Mouse (Mus musculus) skeletal muscle tissue, adult 2 months (tissue): ENCODE measurements around the gene Rpp30.

ENCODE experiments used
- DNase-seq: peaks from one replicate; pipeline ENCODE4 v3.0.0-alpha.2; 2012; ENCODE audit warnings: low read depth, low spot score

Gene Rpp30

GRCm38 (mm10) chr19:36083262-36084225, at the start of gene Rpp30:
Gene Rpp30 (plus strand): TSS chr19:36083716.
- peak; percentile 82 for DNase-seq

DNA sequence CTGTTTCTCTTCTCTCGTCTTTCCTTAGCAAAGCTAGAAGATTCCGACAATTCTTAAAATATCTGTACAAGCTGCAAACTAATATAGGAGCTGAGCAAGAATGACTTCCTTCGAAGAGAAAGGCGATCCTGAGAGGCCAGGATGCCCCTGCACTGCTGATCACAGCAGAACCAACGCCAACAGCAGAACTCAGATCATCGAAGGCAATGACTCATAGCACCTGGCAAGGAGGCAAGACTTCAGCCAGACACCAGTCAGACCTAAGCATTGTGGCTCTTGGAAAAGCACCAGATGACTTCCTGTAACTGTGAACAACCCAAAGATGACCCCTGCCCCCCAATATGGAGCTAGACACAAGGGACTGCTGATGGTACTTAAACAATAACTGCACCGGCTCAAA, 37.5 kb upstream of the Rpp30 start:
- no peak for DNase-seq

DNA sequence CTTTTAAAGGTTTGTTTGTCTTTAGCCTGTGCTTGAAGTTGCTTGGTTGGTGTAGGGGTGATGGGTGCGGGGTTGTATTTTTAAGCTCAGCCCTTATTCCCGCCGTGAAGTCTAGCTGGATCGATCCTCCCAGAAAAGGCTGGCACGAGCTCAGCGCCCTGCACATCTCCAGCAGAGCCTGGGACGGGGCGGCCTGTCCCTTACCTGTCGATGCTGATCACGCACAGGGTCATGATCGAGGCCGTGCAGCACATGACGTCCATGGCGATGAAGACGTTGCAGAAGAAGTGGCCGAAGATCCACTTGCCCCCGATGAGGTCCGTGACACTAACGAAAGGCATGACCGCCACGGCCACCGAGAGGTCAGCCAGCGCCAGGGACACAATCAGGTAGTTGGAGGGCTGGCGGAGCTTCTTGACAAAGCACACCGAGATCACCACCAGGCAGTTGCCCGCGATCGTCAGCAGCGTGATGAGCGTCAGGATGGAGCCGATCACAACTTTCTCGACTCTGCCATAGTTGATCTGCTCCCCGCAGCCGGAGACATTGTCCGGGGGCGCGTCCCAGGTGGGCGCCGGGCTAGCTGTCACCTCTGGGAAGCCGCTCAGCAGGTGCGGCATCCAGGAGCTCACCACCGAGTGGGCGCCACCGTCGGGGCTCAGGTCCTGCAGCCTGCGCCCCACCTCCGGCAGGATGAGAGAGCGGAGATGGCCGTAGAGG, 26.9 kb upstream of the Rpp30 start:
- DNase-seq = no peak

DNA sequence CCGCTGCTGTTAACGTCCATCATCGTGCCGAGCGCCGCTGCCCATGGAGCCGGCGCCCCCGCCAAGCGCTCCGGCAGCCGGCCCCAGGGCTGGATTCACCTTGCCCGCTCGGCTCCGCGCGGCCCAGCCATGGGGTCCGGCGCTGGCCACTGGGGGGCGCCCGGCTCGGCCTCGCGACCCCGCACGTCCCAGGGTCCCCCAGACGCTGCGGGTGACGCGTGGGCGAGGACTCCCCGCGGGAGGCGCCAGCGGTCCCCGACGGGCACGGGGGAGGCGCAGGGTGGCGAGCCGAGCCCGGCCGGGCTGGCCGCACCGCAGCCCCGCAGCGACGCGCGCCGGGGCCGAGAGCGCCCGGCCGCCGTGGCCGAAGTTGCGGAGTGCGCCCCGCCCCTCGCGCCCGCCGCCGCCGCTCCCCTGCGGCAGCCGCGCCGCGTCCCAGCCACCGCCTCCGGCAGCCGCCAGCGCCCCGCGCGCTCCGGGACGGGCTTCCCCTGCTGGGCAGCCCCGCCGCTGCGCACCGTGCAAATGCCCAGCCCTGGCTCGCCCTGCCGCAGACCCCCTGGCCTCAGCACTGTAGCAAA, 26.2 kb upstream of the Rpp30 start, which contains the start of gene Htr7:
Gene Htr7, minus strand, starts transcription at position 277 of the 581 bp plus-strand sequence.
- DNase-seq = no peak

GRCm38 (mm10) chr19:36062801-36063529, 20.6 kb upstream of the Rpp30 start:
- no peak for DNase-seq

- DNase-seq = peak; percentile 21
Measured at GRCm38 (mm10) chr19:36082606-36083261, 782 bp upstream of the Rpp30 start.

DNA sequence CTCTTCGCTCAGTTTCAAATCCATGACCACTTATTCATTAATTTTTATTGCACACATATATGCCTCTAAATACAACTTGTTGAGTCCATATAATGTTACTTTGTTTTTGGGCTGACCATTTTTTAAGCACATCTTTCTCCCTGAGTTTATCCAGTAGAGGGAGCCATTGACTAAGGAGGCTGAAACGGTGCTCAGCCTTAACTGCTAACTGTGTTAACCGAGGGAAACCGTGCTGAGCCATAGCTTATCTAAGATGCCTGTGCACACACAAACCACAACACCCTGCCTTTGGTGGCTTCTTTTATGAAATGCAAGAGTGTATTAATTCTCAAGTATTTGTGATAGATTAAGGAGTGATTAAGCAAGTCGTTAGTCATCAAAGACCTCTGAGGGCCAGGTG, 7.3 kb downstream of the Rpp30 start:
- no peak for DNase-seq

DNA sequence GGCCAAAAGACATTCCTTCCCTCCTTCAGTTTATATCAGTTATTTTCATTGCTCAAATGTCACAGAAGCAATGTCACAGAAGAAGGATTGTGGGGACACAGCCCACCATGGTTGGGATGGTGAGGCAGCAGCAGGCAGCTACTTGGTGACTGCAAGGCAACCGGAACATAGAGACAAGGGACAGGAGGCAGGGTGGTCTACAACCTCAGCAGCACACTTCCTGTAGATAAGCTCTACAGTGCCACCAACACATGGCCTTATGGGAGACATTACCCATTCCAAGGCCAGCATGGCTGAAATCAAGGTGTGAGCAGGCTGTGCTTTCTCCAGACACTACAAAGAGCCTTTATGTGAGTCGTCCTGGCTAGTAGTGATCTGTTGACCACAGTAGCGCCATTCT, 13.7 kb downstream of the Rpp30 start:
- DNase-seq = no peak

DNA sequence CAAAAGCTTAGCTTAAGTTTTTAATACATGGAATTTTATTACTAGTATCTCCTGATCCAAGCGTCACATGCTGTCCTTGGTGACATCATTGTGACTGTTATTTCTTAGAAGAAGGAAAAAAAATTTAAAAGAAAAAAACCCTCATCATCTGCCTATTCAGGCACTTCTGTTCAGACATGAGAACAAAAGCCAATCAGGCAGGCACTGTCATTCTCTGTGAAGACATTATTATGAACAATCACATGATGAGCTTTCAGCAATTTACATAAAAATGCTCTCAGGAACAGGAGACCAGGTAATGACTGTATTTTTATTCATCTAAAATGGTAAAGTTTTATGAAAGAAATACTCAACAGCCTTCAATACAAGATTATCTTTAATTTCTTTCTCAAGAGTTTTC, 14.7 kb downstream of the Rpp30 start:
- no peak for DNase-seq

DNA sequence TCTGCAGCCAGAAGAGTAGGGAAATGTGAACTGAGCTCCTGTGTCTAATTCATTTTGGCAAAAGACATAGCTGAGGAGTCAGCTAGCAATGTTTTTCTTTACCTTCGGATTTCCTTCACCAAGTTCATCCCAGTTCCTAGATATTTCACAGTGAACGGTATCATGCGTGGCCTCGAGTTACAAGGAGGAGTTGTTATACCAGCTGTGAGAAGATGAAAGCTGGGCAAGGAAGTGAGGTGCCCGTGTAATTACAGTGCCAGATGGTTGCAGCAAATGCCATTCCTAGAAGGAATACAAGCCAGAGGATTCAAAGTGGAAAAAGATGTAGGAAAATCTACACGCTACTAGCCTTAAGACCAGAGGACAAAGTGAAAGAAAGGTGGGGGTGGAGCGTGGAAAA, 15.4 kb downstream of the Rpp30 start:
- no peak for DNase-seq

- no peak for DNase-seq
Measured at GRCm38 (mm10) chr19:36103909-36104308, 20.4 kb downstream of the Rpp30 start.

DNA sequence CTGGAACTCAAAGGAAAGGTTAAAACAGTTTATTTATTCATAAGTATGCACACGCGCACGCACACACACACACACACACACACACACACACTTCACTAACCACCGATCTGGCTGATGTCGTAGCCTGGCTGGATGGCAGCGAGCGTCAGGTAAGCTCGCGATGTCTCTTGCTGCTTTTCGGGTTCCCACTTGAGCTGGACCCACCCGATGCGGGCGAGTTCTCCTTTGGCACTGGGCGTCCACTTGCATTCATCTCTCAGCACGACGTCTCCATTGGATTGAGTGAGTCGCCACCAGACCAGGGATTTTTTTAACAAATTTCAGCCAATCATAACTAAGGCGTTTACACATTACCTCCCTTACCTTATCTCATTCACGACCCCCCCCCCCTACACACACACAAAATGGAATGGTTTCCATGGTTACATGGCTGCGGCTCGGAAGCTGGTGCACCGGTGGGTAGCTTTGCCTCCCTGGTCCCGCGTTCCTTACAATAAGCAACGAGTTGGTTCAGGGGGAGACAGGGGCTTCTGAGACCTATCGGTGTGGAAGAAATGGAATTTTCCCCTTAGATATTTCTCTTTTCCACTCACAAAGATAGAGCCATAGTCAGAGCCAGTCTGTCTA, 25.9 kb downstream of the Rpp30 start:
- DNase-seq = no peak

DNA sequence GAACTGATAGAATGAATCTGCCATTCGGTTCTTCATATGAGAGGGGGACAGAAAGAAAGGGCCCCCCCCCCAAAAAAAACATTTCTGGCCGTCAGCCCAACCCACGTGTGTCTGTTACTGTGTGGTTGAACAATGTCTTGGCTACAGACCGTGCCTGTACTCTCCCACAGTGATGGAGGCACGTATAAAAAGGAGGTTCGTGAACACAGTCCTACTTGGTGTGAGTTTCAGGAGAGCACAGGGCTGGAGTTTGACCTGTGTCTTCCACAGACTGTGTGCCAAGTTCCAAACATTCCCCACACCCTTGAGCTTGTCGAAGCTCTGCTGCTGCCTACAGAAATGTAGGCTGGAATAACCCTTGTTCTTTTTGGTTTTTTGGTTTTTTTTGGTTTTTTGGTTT, 26.9 kb downstream of the Rpp30 start:
- no peak for DNase-seq

DNA sequence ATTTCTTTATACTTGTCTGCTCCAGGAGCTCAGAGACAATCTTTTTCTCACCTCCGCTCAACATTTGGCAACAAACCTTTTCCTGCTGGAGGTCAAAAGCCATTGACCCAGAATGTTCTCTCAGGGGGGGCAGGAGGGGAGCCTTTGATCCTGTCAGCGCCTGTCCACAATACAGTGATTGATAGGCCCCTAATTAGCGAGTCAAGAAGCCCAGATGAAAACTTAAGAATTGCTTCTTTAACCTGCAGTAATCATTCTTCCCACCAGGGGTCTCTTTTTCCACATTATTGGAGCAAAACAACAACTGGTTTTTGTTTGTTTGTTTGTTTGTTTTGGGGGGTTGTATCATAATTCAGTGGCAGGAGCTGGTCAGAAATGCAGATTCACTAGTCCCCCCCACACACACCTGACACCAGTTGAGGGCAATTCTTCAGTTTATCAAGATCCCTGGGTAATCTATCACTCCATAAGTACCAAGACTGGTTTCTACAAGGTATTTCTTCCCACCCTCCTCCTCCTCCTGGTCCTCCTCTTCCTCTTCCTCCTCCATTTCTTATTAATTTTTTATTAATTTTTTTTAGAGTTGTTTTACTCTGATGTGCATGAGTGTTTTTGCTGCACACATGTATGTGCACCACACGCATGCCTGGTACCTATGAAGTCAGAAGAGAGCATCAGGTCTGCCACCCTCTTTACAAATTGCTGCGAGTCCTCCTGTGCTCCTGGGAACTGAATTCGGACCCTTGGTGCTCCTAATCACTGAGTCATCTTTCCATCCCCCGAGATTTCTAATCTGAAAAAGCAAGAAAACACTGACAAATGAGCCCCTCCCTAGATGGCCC, 27.8 kb downstream of the Rpp30 start:
- no peak for DNase-seq

DNA sequence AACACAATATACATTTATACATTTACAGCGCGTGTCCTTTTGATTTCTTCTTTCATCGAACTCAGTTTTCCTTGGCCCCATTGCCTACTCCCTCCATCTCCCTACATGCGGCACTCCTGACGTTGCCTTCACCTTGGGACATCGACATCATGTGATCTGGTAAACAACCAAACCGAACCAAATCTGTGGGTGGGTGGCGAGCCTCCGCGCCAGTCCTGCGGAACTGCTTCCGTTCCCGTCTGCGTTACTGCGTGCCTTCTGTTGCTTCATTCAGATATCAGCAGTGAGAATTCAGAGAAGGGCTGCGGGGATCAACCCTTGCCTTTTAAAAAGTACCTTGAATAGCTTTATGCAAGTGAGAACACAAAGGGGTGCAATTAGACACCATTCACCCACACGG, 28.5 kb downstream of the Rpp30 start:
- DNase-seq = no peak

- DNase-seq = no peak
Measured at GRCm38 (mm10) chr19:36116185-36116584, 32.7 kb downstream of the Rpp30 start.

DNA sequence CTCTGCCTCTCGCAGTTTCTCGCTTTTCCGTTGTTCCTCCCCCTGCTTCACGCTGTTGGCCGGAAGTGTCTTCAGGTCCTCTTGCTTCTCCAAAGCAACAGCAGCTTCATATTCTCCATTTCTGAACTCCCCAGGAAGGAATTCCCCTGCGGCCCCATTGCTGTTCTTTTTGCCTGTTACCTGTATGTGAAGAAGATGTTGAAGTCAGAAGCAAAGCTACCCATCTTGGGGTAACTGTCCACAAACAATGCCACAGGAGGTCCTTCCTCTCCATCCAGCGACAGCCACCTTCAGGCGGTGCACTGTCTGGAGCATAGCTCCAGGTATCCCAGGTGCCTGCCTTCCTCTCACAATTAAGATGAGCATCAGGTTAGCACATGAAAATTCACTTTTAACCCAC, 35.7 kb downstream of the Rpp30 start:
- no peak for DNase-seq

DNA sequence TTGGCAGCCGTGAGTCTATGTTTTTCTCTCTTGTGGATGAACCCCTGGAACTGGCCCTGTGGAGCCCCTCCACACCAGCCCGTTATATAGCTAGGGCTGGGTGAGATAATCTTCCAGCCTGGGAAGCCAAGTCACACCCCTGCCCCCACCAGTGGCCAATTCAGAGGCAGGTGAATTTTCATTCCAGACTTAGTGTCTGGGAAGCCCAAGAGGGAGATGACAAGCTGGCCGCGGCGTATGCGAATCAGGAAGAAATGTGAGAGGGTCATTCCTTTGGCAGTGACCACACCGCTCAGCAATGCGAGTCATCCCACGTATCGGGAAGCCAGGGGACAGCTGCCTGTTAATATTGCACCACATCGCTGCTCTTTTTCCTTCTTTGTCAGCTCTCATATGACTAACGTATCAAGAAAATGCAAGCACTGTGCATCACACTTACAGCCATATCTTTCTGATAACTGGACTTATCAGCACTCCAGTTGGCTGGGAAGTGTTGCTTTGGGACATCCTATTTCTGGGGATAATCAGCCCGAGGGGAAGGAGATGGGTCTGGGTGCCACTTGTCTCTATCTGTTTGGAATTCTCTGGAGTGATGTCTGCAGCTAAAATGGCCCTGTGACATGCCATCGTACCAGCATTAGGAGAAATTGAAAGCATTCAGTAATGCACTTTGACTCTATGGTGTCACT, 36.4 kb downstream of the Rpp30 start, which contains the start of gene Ankrd1:
Gene Ankrd1, minus strand, starts transcription at position 317 of the 689 bp plus-strand sequence.
- DNase-seq = peak; percentile 30

DNA sequence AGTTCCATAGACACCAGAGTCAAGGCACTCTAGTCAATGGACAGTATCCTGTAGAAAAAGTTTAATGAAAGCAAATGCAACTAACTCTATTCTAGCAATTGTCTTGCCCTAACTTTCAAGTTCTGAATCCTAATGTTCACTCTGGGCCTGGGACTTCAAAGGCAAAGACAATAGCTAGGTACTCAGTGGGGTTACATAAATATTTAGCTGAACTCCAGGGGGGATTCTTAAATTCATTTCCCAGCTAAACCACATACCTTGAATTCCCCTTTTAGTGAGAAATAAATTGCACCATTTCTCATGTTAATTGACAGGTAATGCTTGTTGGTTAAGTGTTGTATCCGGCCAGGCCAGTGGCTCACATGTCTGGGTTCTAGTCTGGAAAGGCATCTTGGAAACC, 40.7 kb downstream of the Rpp30 start:
- DNase-seq = no peak
